22 mouse cellular contexts compared by ENCODE assay signal in genomic region chr4:68922944-68923343, GRCm38 (mm10). TPM values are rescaled to one million over a fixed set of nuclear protein-coding genes. Genes with fewer than 3 reads are reported as not detected.
A peak's percentile ranks its signal among the peaks of the same experiment; 100 is the strongest.
DNase-seq lines count a peak whose midpoint lies in the region; ATAC-seq and TF ChIP-seq lines count a peak whose summit lies in the region.
"Had no signal": no experiment of that assay in that cellular context is flagged by ENCODE, and none has a peak within 500 bp of the region (broad histone marks: within the 10 kb centered on the region; RNA-seq: fewer than 3 reads in every experiment).

No protein-coding gene starts in this region.

- no peaks in the 10 kb centered on the region for H3K9me3 ChIP-seq in liver, embryonic 11.5 days (ENCODE audit: control insufficient read depth, low read length)
- no peaks in the 10 kb centered on the region for H3K9me3 ChIP-seq in liver, postnatal 0 days (ENCODE audit: low read length)
- H3K9me3 ChIP-seq in liver, embryonic 12.5 days (replicated peaks): no peaks in the 10 kb centered on the region
- H3K9me3 ChIP-seq: G1E had no signal

- H3K79me2 ChIP-seq in liver, adult 2 months (ENCODE audit: control insufficient read depth, insufficient read depth, low read length): no peaks in the 10 kb centered on the region

- peak; percentile 19 for DNase-seq in heart, adult 11 months
- DNase-seq in heart, adult 8-10 months (ENCODE audit: low spot score): no peak
- DNase-seq in liver, adult 2 months (ENCODE audit: extremely low read depth, low read depth, low spot score): peak; percentile 72
- DNase-seq in liver, embryonic 11.5 days (ENCODE audit: low spot score): no peak
- no peak for DNase-seq in liver, postnatal 0 days
- DNase-seq: adrenal gland, adult 2 months; adrenal gland, adult 8-10 months; adrenal gland, postnatal 10 days; adrenal gland, postnatal 14 days; adrenal gland, postnatal 25 days; adrenal gland, postnatal 36 days; B cell, adult 2 months; cerebellum, adult 11 months; cerebellum, adult 11-12 months; cerebellum, adult 18-20 months had no signal

- no peak for TF ChIP-seq CTCF in liver, adult 2 months (IDR thresholded peaks at IDR 0.05; ENCODE audit: low read depth, low read length)
- no peak for TF ChIP-seq CTCF in liver, postnatal 0 days (IDR thresholded peaks at IDR 0.05; ENCODE audit: low read depth)

- H3K27me3 ChIP-seq in liver, adult 2 months (ENCODE audit: control insufficient read depth, insufficient read depth, low read length): no peaks in the 10 kb centered on the region
- H3K27me3 ChIP-seq in liver, embryonic 11.5 days (replicated peaks; ENCODE audit: control insufficient read depth, insufficient read depth, low read length): no peaks in the 10 kb centered on the region
- H3K27me3 ChIP-seq in liver, postnatal 0 days (ENCODE audit: insufficient read depth, low read length): no peaks in the 10 kb centered on the region
- H3K27me3 ChIP-seq in liver, embryonic 12.5 days (replicated peaks): no peaks in the 10 kb centered on the region
- H3K27me3 ChIP-seq: CH12.LX, Patski had no signal

- ATAC-seq in liver, embryonic 11.5 days (replicated peaks; ENCODE audit: low FRiP score): no peak
- ATAC-seq in liver, postnatal 0 days: peak; percentile 69
- no peak for ATAC-seq in liver, embryonic 12.5 days
- ATAC-seq: activated CD4-positive, CD25-positive, alpha-beta regulatory T cell, adult 4 months; CD4-positive, CD25-positive, alpha-beta regulatory T cell, adult 4 months; Patski had no signal

- no peak overlapping the region for H3K4me3 ChIP-seq in liver, adult 2 months (ENCODE audit: insufficient read depth, low read depth, low read length)
- H3K4me3 ChIP-seq in liver, embryonic 11.5 days (ENCODE audit: low read depth, low read length): no peak overlapping the region
- H3K4me3 ChIP-seq in liver, postnatal 0 days (ENCODE audit: low read depth, low read length): no peak overlapping the region
- no peak overlapping the region for H3K4me3 ChIP-seq in liver, embryonic 12.5 days

- no peaks in the 10 kb centered on the region for H3K36me3 ChIP-seq in liver, adult 2 months (ENCODE audit: control insufficient read depth, insufficient read depth, low read length)
- H3K36me3 ChIP-seq in liver, embryonic 11.5 days (ENCODE audit: control insufficient read depth, insufficient read depth, low read length): no peaks in the 10 kb centered on the region
- no peaks in the 10 kb centered on the region for H3K36me3 ChIP-seq in liver, postnatal 0 days (replicated peaks; ENCODE audit: insufficient read depth, low read length)
- H3K36me3 ChIP-seq in liver, embryonic 12.5 days: no peaks in the 10 kb centered on the region
- H3K36me3 ChIP-seq: G1E had no signal

- peaks cover 3% of the 10 kb centered on the region; the same call in 1 of the 2 replicates for H3K4me1 ChIP-seq in liver, adult 2 months (ENCODE audit: control insufficient read depth, insufficient read depth, low read length)
- no peaks in the 10 kb centered on the region for H3K4me1 ChIP-seq in liver, embryonic 11.5 days (replicated peaks; ENCODE audit: control insufficient read depth, insufficient read depth, low read length)
- no peaks in the 10 kb centered on the region for H3K4me1 ChIP-seq in liver, postnatal 0 days (ENCODE audit: insufficient read depth)
- H3K4me1 ChIP-seq in liver, embryonic 12.5 days: no peaks in the 10 kb centered on the region

- no peak for TF ChIP-seq EP300 in liver, postnatal 0 days (IDR thresholded peaks at IDR 0.05; ENCODE audit: low read depth)

- WGBS in liver, adult 2 months: 12% methylated on average over 1 of the region's 1 CpGs
- 64% methylated on average over 1 of the region's 1 CpGs for WGBS in liver, embryonic 11.5 days
- WGBS in liver, postnatal 0 days (ENCODE audit: insufficient replicate concordance): 31% methylated on average over 1 of the region's 1 CpGs
- WGBS in liver, embryonic 12.5 days (ENCODE audit: insufficient replicate concordance): 52% methylated on average over 1 of the region's 1 CpGs

- no peak overlapping the region for H3K9ac ChIP-seq in liver, adult 2 months (ENCODE audit: low read depth, low read length)
- H3K9ac ChIP-seq in liver, embryonic 11.5 days (ENCODE audit: low read depth, low read length): no peak overlapping the region
- no peak overlapping the region for H3K9ac ChIP-seq in liver, postnatal 0 days (replicated peaks)
- H3K9ac ChIP-seq in liver, embryonic 12.5 days: no peak overlapping the region

- no peak overlapping the region for H3K27ac ChIP-seq in liver, adult 2 months (replicated peaks; ENCODE audit: insufficient read depth, low read depth, low read length)
- no peak overlapping the region for H3K27ac ChIP-seq in liver, embryonic 11.5 days (ENCODE audit: low read depth, low read length)
- no peak overlapping the region for H3K27ac ChIP-seq in liver, postnatal 0 days (ENCODE audit: low read depth)
- H3K27ac ChIP-seq in liver, embryonic 12.5 days: no peak overlapping the region

- no peak for TF ChIP-seq POLR2A in liver, adult 2 months (IDR thresholded peaks at IDR 0.05; ENCODE audit: extremely low read depth, insufficient read depth, low read length)

- H3K4me2 ChIP-seq in liver, embryonic 11.5 days: no peak overlapping the region
- H3K4me2 ChIP-seq in liver, postnatal 0 days (ENCODE audit: low read depth, low read length): no peak overlapping the region
- no peak overlapping the region for H3K4me2 ChIP-seq in liver, embryonic 12.5 days

RNA-seq across cellular contexts. Expression of gene Brinp1, which starts 31.3 kb away (rescaled TPM):
- total RNA-seq in heart, adult 8-10 months (2022): under 1 TPM in 3 of 4 experiments, not detected in 1; 0.16 to 0.50 (median 0.29) TPM
- 0.07 TPM in 1 of 2 replicates, not detected in the other for total RNA-seq in liver, adult 2 months (2014; rRNA removed)
- polyA plus RNA-seq in liver, adult 2 months (2012; rRNA removed): not detected in 2 replicates
- 4.8 and 5.2 TPM in 2 replicates for polyA plus RNA-seq in liver, embryonic 11.5 days (2014; fragmentation: Nextera tagmentation; extraction: Ambion mirVana)
- 0.12 and 0.15 TPM in 2 replicates for polyA plus RNA-seq in liver, postnatal 0 days (2015; fragmentation: Nextera tagmentation; extraction: Ambion mirVana)
- polyA plus RNA-seq in liver, embryonic 12.5 days (2016; fragmentation: Nextera tagmentation; extraction: Ambion mirVana): 1.8 and 2.2 TPM in 2 replicates
- total RNA-seq: CH12.LX, MEL had no signal
- polyA plus RNA-seq: activated CD4-positive, CD25-positive, alpha-beta regulatory T cell, adult 4 months; CD4-positive, CD25-positive, alpha-beta regulatory T cell, adult 4 months; G1E; Patski had no signal

Comparison
In these comparisons a context has a peak if more than half of its experiments do, and no peak if none do; other contexts are left out.
1. DNase-seq: peak in heart, adult 11 months (single experiment) and liver, adult 2 months (single experiment); none in heart, adult 8-10 months (single experiment), liver, embryonic 11.5 days (single experiment) and liver, postnatal 0 days (single experiment).